Mouse (Mus musculus) embryonic fibroblast, embryonic 13.5 days (primary cell): ENCODE data around the gene Vangl1.

ENCODE experiments used
- CTCF ChIP-seq: IDR thresholded peaks from 2 replicates; pipeline ENCODE4 v1.5.1; 2011; ENCODE audit warnings: mild to moderate bottlenecking, control low read depth, low read length, moderate library complexity, borderline replicate concordance; ENCODE audit not compliant: insufficient read depth
- POLR2A ChIP-seq: IDR thresholded peaks from 2 replicates; pipeline ENCODE4 v1.6.1; 2011; ENCODE audit warnings: low read depth, mild to moderate bottlenecking, control low read depth, low read length, moderate library complexity

DNA sequence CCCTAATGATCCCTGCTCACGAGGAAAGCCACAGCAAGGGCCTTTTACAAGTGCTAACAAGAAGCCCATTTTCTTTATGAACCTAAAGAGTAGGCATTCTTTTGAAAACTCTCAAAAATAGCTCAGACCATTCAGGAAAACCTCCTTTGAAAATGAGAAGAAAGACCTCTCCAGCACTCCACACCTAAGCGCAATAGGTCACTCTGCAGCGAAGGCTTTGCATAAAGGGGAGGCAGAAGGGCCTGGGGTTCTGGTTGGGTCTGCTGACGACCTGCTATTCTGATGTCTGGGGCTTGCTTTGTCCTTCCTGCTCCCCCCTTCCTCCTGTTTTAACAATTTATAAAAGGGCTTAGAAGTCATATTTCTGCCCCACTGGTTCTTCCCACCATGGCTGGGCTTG lies 24.6 kb downstream of the Vangl1 start:
- no peak for TF ChIP-seq CTCF
- TF ChIP-seq POLR2A: no peak
